23 mouse cellular contexts compared by ENCODE assay signal in genomic region chr16:55345644-55346043, GRCm38 (mm10). TPM values are rescaled to one million over a fixed set of nuclear protein-coding genes. Genes with fewer than 3 reads are reported as not detected.
"Had no signal": no experiment of that assay in that cellular context is flagged by ENCODE, and none has a peak within 500 bp of the region (broad histone marks: within the 10 kb centered on the region; RNA-seq: fewer than 3 reads in every experiment).

No protein-coding gene starts in this region.

- H3K9ac ChIP-seq: lung, embryonic 14.5 days; midbrain, embryonic 12.5 days; neural tube, embryonic 13.5 days; neural tube, embryonic 15.5 days had no signal

- ATAC-seq: midbrain, embryonic 16.5 days had no signal

- DNase-seq: lung, adult 18-20 months; lung, embryonic 14.5 days; lung, postnatal 10 days; lung, postnatal 4 days; midbrain, embryonic 14.5 days; retina, postnatal 1 day; right cerebral cortex, adult 18-20 months; right cerebral cortex, postnatal 25 days; right cerebral cortex, postnatal 4 days; spleen, adult 18-20 months; thymus, adult 18-20 months; thymus, postnatal 14 days; thymus, postnatal 36 days had no signal

- H3K9me3 ChIP-seq: midbrain, embryonic 10.5 days; neural tube, embryonic 15.5 days had no signal

- H3K4me3 ChIP-seq: midbrain, embryonic 10.5 days; midbrain, embryonic 12.5 days; myocyte; neural tube, embryonic 13.5 days; neural tube, embryonic 15.5 days had no signal

- H3K4me1 ChIP-seq: midbrain, embryonic 10.5 days; midbrain, embryonic 12.5 days; neural tube, embryonic 13.5 days; neural tube, embryonic 15.5 days had no signal

- H3K27me3 ChIP-seq: midbrain, embryonic 12.5 days; neural tube, embryonic 13.5 days; neural tube, embryonic 15.5 days had no signal

- H3K27ac ChIP-seq: midbrain, embryonic 10.5 days; midbrain, embryonic 12.5 days; neural tube, embryonic 13.5 days; neural tube, embryonic 15.5 days had no signal

- H3K4me2 ChIP-seq: lung, embryonic 14.5 days; midbrain, embryonic 12.5 days; neural tube, embryonic 13.5 days; neural tube, embryonic 15.5 days had no signal

- H3K36me3 ChIP-seq: midbrain, embryonic 10.5 days; midbrain, embryonic 12.5 days; neural tube, embryonic 13.5 days; neural tube, embryonic 15.5 days had no signal

RNA-seq across cellular contexts. Expression of gene Zpld1, which starts 47.9 kb away (rescaled TPM):
- total RNA-seq: megakaryocyte, adult 5-6 weeks; megakaryocyte-erythroid progenitor cell, adult 5-6 weeks had no signal
- polyA plus RNA-seq: small intestine, adult 2 months; thymus, postnatal 0 days had no signal
